Comparison of ENCODE assay signal across 7 mouse cellular contexts in genomic region chr12:111678997-111679396, GRCm38 (mm10). TPM values are rescaled to one million over a fixed set of nuclear protein-coding genes. Genes with fewer than 3 reads are reported as not detected.
DNase-seq lines count a peak whose midpoint lies in the region; ATAC-seq and TF ChIP-seq lines count a peak whose summit lies in the region.

No protein-coding gene starts in this region.

- no peaks in the 10 kb centered on the region for H3K27me3 ChIP-seq in spleen, adult 2 months (ENCODE audit: control insufficient read depth, insufficient read depth, low read length)
- H3K27me3 ChIP-seq in forebrain, embryonic 11.5 days (ENCODE audit: control insufficient read depth, insufficient read depth, low read length) = peaks cover 2% of the 10 kb centered on the region; the same call in 1 of the 2 replicates
- peaks cover 4% of the 10 kb centered on the region for H3K27me3 ChIP-seq in liver, embryonic 14.5 days (ENCODE audit: control insufficient read depth, insufficient read depth, low read length)

- H3K9ac ChIP-seq in forebrain, embryonic 11.5 days (ENCODE audit: low read length) = peak overlapping the region; percentile 73
- H3K9ac ChIP-seq in liver, embryonic 14.5 days (replicated peaks) = peak overlapping the region; percentile 85

- H3K4me2 ChIP-seq in forebrain, embryonic 11.5 days (ENCODE audit: low read depth, low read length, severe bottlenecking) = peak overlapping the region; percentile 98
- H3K4me2 ChIP-seq in liver, embryonic 14.5 days (ENCODE audit: low read depth) = peak overlapping the region; percentile 96

- WGBS in spleen, adult 2 months = 60% methylated on average over 7 of the region's 7 CpGs
- WGBS in forebrain, embryonic 11.5 days = 61% methylated on average over 7 of the region's 7 CpGs
- 16% methylated on average over 7 of the region's 7 CpGs for WGBS in liver, embryonic 14.5 days (ENCODE audit: insufficient replicate concordance)

- no peak for TF ChIP-seq CTCF in spleen, adult 2 months (IDR thresholded peaks at IDR 0.05; ENCODE audit: extremely low read depth, insufficient read depth, insufficient read length, insufficient replicate concordance)
- TF ChIP-seq CTCF in liver, embryonic 14.5 days (IDR thresholded peaks at IDR 0.05; ENCODE audit: low read depth) = no peak

- no peak for TF ChIP-seq EP300 in liver, embryonic 14.5 days (IDR thresholded peaks at IDR 0.05; ENCODE audit: low read depth)

- H3K9me3 ChIP-seq in forebrain, embryonic 11.5 days (ENCODE audit: control insufficient read depth, low read length) = no peaks in the 10 kb centered on the region; the same call in 1 of the 2 replicates
- no peaks in the 10 kb centered on the region for H3K9me3 ChIP-seq in liver, embryonic 14.5 days (ENCODE audit: control insufficient read depth, low read length)

- no peak for ATAC-seq in forebrain, embryonic 11.5 days (replicated peaks; ENCODE audit: low FRiP score)
- ATAC-seq in liver, embryonic 14.5 days (ENCODE audit: insufficient read depth) = no peak

- peak overlapping the region; percentile 89; the same call in 1 of the 2 replicates for H3K4me3 ChIP-seq in spleen, adult 2 months (ENCODE audit: extremely low read depth, insufficient read depth, insufficient read length)
- peak overlapping the region; percentile 91 for H3K4me3 ChIP-seq in forebrain, embryonic 11.5 days (ENCODE audit: low read depth, low read length)
- H3K4me3 ChIP-seq in liver, embryonic 14.5 days (ENCODE audit: insufficient read depth in 1 of 2, low read depth in 2 of 2, low read length in 2 of 2) = peak overlapping the region; percentile 91 to 96

- H3K36me3 ChIP-seq in spleen, adult 2 months (ENCODE audit: control insufficient read depth, insufficient read depth, low read length) = peaks cover 9% of the 10 kb centered on the region; the same call in 1 of the 2 replicates
- no peaks in the 10 kb centered on the region; the same call in 1 of the 2 replicates for H3K36me3 ChIP-seq in forebrain, embryonic 11.5 days (ENCODE audit: control insufficient read depth, insufficient read depth, low read length)
- H3K36me3 ChIP-seq in liver, embryonic 14.5 days (replicated peaks; ENCODE audit: control insufficient read depth, insufficient read depth, low read depth) = no peaks in the 10 kb centered on the region

- no peak for DNase-seq in spleen, adult 2 months (ENCODE audit: low read depth in 1 of 2, low spot score in 2 of 2)
- no peak for DNase-seq in spleen, adult 12 weeks (ENCODE audit: low spot score)
- DNase-seq in forebrain, embryonic 11.5 days (ENCODE audit: low spot score) = no peak
- no peak for DNase-seq in liver, embryonic 14.5 days (ENCODE audit: low read depth in 3 of 3, low spot score in 3 of 3)
- DNase-seq in adrenal gland, postnatal 25 days = no peak
- no peak for DNase-seq in urinary bladder, adult 18-20 months (ENCODE audit: low spot score in 2 of 2)
- no peak for DNase-seq in left cerebral cortex, adult 11 months (ENCODE audit: low spot score)

- peaks cover 11% of the 10 kb centered on the region; the same call in 1 of the 2 replicates for H3K4me1 ChIP-seq in spleen, adult 2 months (ENCODE audit: control insufficient read depth, insufficient read depth, insufficient read length)
- H3K4me1 ChIP-seq in forebrain, embryonic 11.5 days (replicated peaks; ENCODE audit: control insufficient read depth, insufficient read depth, low read length) = peaks cover 14% of the 10 kb centered on the region; the same call in 1 of the 2 replicates
- H3K4me1 ChIP-seq in liver, embryonic 14.5 days (replicated peaks; ENCODE audit: control insufficient read depth in 2 of 2, insufficient read depth in 2 of 2, low read length in 1 of 2) = peaks cover 8 to 12% of the 10 kb centered on the region in 2 experiments; a peak in 3 of 4 replicates

- H3K27ac ChIP-seq in spleen, adult 2 months (ENCODE audit: insufficient read depth, low read length) = no peak overlapping the region
- no peak overlapping the region for H3K27ac ChIP-seq in forebrain, embryonic 11.5 days (ENCODE audit: low read depth, low read length)
- no peak overlapping the region for H3K27ac ChIP-seq in liver, embryonic 14.5 days

- TF ChIP-seq POLR2A in spleen, adult 2 months (IDR thresholded peaks at IDR 0.05; ENCODE audit: low read depth, low read length) = no peak

RNA-seq across cellular contexts. Expression of gene Trmt61a, which starts 1.1 kb away (rescaled TPM):
- 40.6 and 48.1 TPM in 2 replicates for polyA plus RNA-seq in spleen, adult 2 months (2012; rRNA removed)
- 12.9 and 15.6 TPM in 2 replicates for polyA plus RNA-seq in forebrain, embryonic 11.5 days (2014; fragmentation: Nextera tagmentation; extraction: Ambion mirVana)
- polyA plus RNA-seq in liver, embryonic 14.5 days (2012; rRNA removed) = 19.3 and 32.7 TPM in 2 replicates
- polyA plus RNA-seq in liver, embryonic 14.5 days (2014; fragmentation: Nextera tagmentation; extraction: Ambion mirVana) = 3.3 and 4.4 TPM in 2 replicates
- 9.6 and 11.0 TPM in 2 replicates for total RNA-seq in adrenal gland, postnatal 25 days (2021)

RNA-seq across cellular contexts. Expression of gene Ckb, which starts 6.9 kb away (rescaled TPM):
- 139 and 197 TPM in 2 replicates for polyA plus RNA-seq in spleen, adult 2 months (2012; rRNA removed)
- polyA plus RNA-seq in forebrain, embryonic 11.5 days (2014; fragmentation: Nextera tagmentation; extraction: Ambion mirVana) = 2,325 and 2,523 TPM in 2 replicates
- polyA plus RNA-seq in liver, embryonic 14.5 days (2012; rRNA removed) = 26.5 and 31.4 TPM in 2 replicates
- 26.1 and 28.0 TPM in 2 replicates for polyA plus RNA-seq in liver, embryonic 14.5 days (2014; fragmentation: Nextera tagmentation; extraction: Ambion mirVana)
- total RNA-seq in adrenal gland, postnatal 25 days (2021) = 24.3 and 27.3 TPM in 2 replicates

RNA-seq across cellular contexts. Expression of gene Bag5, which starts 34.1 kb away (rescaled TPM):
- 6.2 and 7.7 TPM in 2 replicates for polyA plus RNA-seq in spleen, adult 2 months (2012; rRNA removed)
- 65.2 and 67.7 TPM in 2 replicates for polyA plus RNA-seq in forebrain, embryonic 11.5 days (2014; fragmentation: Nextera tagmentation; extraction: Ambion mirVana)
- 5.5 and 9.8 TPM in 2 replicates for polyA plus RNA-seq in liver, embryonic 14.5 days (2012; rRNA removed)
- 15.2 and 15.5 TPM in 2 replicates for polyA plus RNA-seq in liver, embryonic 14.5 days (2014; fragmentation: Nextera tagmentation; extraction: Ambion mirVana)
- total RNA-seq in adrenal gland, postnatal 25 days (2021) = 34.8 and 36.2 TPM in 2 replicates

RNA-seq across cellular contexts. Expression of gene Apopt1, which starts 34.1 kb away (rescaled TPM):
- 22.2 and 33.3 TPM in 2 replicates for polyA plus RNA-seq in spleen, adult 2 months (2012; rRNA removed)
- 55.4 and 55.5 TPM in 2 replicates for polyA plus RNA-seq in forebrain, embryonic 11.5 days (2014; fragmentation: Nextera tagmentation; extraction: Ambion mirVana)
- 7.5 and 13.4 TPM in 2 replicates for polyA plus RNA-seq in liver, embryonic 14.5 days (2012; rRNA removed)
- 19.3 and 20.0 TPM in 2 replicates for polyA plus RNA-seq in liver, embryonic 14.5 days (2014; fragmentation: Nextera tagmentation; extraction: Ambion mirVana)
- total RNA-seq in adrenal gland, postnatal 25 days (2021) = 69.6 and 71.2 TPM in 2 replicates

Comparison
In these comparisons a context has a peak if more than half of its experiments do, and no peak if none do; other contexts are left out.
1. RNA of gene Ckb, which starts 6.9 kb away (polyA plus RNA-seq): 2,325 to 2,523 TPM in forebrain, embryonic 11.5 days; 139 to 197 TPM in spleen, adult 2 months and 26.1 to 31.4 TPM in liver, embryonic 14.5 days; every median in the first group is over 10 times any median in the second.
2. Peak in every context shown above with its lines, with median percentiles within 50 percentile points of each other: H3K4me3 ChIP-seq.